Mouse (Mus musculus) heart, postnatal 10 days (tissue): Measurements from ENCODE around the gene Anks1b. TPM values are rescaled to one million over a fixed set of nuclear protein-coding genes. Genes with fewer than 3 reads are reported as not detected.
A peak's percentile ranks its signal among the peaks of the same experiment; 100 is the strongest.

ENCODE experiments used
- DNase-seq, 2 experiments: peaks; one replicate each; pipeline ENCODE4 v3.0.0; 2021
- intact Hi-C: fragments of 180-260 bp; cut with DNase I; formaldehyde crosslinking; loops from one replicate; pipeline ENCODE4 v1.15.1; 2025
- total RNA-seq, 2 experiments: library from RNA; stranded (reverse); gene quantifications; 2 replicates each; pipeline ENCODE4 v1.2.3; 2021

Gene Anks1b
- total RNA-seq, 2 experiments from 2014 or later: 0.19 to 0.25 TPM

DNA sequence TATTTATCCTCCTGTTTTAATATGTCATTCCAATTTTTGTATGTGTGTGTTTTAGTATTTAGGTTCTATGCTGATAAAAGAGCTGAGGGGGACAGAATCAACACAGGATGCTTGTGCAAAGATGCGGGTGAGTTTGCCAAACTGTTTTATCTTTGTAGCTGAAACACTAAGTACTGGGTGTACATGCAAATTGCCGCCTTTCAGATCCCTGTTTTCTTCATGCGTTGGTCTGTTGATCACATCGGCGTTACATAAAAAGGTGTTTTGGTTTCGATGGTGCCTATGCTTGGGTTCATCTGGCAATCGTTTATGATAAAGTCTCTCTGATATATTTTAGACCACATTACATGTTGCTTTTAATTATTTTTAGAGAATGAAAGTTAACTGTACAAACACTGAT, 1050.2 kb downstream of the Anks1b start:
- intact Hi-C loops: no loop called here

DNA sequence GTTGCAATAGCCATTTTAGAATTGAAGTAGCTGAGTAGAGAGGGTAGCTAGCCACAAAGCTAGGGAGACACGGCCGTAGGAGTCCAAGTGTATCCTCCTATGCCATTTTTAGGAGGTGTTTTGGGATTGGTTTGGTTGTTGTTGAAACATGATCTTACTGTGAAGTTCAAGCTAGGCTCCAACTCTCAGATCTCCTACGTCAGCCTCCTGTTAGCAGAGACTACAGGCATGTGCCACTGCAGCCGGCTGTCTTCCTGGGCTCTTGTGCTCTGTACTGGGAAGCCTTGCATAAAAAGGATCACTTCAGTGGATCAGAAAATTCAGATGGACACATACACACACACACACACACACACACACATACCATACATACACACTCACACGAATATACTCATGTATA, 1059.8 kb downstream of the Anks1b start:
- intact Hi-C loops: no loop called here
- DNase-seq: no peak

More for the DNA sequence above, 1050.2 kb downstream of the Anks1b start:
- DNase-seq: no peak

DNA sequence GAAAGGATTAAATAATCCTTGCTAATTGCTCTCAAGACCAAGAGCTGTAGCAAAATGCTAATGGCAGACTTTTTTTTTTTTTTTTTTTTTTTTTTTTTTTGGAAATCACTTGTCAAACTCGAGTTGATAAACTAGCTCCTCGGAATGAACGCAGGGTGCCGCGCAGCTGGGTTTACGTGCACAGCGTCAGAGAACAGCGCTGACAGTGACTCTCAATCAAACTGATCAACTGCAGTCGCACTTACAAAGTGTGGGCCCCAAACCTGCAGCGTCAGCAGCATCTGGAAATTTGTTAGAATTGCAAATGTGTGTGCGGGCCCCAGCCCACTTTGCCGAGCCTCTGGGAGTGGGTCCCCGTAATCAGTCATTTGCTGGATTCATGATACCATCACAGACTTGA, 1061.4 kb downstream of the Anks1b start:
- intact Hi-C loops: no loop called here

DNA sequence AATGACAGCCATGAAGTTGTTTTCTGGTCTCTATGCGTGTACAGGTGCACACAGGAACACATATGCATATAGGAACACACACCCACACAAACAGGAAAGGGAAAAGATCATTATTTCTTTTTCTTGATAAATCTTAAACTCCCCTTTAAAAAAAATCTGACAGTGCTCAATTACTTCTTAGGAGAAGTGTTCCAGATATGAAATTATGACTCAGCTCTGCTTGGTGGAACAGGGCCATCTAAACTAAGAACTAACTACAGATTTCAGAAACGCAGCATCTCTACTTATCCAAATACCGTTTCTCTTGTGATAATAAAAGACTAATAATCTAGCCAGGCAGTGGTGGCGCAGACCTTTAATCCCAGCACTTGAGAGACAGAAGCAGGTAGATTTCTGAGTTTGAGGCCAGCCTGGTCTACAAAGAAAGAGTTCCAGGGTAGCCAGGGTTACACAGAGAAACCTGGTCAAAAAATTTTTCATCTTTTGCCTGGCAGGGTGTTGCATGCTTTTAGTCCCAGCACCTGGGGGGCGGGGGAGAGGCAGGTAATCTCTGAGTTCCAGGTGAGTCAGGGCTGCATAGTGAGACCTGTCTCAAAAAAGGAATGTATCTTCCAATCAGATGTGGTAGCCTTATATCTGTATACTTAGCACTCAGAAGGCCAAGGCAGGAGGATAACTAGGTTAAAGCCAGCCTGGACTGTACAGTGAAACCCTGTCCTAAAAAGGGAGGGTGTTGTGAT, 1064.6 kb downstream of the Anks1b start:
- intact Hi-C loops: no loop called here
- no peak for DNase-seq

More for the DNA sequence above, 1061.4 kb downstream of the Anks1b start:
- DNase-seq: no peak

DNA sequence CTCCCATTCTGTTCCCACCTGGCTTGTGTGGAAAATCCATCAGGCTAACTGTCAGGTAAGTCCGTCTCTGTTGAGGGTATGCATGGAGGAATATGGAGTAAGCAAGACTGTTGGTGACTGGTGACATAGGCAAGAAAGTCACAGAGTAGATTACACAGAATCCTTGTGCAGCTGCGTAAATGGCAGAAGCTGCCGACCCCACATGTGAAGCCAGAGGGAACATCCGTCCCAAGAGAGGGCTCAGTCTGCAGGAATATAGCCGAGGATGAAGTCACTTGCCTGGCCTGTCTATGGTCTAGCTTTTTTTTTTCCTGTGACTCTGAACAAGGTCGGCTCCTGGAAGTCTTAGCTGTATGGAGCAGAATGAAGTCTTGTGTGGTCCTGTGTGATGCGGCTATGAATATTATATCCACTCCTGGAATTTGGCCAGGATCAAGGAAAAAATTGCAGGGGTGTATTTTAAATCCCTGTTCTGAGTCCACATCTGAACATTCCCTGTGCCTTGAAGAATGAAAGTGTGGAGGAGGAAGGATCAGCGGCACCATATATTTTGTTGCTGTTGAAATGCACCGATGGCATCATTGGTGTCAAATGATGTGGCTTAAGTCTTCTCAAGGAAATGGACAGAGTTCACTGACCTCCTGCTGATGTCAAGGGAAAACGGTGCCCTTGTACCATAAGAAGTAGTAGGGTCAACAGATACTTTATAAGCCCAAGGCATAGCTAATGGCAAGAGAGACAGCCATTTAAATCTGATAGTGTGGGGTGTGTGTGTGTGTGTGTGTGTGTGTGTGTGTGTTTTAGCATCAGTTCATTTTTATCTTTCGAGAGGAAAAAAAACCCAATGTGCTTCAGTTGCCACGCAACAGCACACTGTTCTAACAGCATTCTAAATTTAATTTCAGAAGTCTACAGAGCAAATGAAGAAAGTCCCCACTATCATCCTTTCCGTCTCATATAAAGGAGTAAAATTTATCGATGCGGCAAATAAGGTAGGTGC, 1067.5 kb downstream of the Anks1b start:
- intact Hi-C loops: no loop called here
- peak; percentile 61 to 71 for DNase-seq

DNA sequence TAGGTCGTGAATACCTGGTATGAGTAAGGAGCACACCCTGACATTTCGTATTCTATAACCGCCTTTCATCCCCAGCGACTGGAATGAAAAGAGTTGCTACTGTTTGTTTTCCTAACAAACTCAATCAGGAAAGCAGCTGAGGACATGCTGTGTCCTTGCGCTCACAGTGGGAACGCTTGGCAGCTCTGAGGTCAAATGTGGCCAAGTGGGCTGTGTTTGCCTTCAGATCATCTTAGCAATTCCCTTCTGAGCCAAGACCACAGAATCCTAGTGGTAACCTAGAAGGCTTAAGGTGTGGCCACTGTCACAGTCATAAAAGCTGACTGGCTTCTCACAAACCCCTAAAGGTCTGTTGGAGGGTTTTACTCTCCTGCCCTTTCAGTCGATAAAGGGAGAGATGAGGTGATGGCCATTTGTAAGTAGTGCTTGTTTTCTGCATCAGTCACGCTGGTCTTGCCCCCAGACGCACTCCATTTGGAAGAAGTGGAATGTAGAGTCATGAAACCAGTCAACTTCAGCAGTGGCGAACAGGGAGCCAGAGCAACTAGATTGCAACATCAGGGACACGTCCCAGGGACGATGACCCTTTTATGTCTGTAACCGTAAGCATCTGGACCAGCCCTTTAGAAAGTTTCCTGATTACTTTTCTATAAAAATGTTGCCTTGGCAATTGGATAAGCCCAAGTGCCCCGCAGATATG, 1068.8 kb downstream of the Anks1b start:
- DNase-seq: peak; percentile 49 to 56
- intact Hi-C loops: no loop called here

DNA sequence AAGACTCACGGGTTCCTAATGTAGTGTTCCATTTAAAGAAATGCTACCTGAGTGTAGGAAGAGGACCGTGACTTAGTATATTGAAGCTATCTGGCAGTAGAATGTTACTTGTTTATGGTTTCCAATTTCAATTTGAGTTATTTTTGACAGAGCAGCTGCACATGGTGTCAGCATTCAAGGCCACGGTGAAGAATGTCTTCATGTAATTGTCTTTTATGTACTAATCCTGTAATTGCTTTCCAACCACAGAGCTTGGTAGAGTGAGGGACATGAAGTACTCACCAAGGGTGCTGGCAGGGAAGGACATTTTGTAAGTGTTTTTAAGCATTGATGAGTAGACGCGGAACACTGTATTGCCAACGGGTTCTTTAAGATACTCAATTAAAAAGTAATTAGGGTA, 1073.7 kb downstream of the Anks1b start:
- DNase-seq: no peak
- intact Hi-C loops: no loop called here

DNA sequence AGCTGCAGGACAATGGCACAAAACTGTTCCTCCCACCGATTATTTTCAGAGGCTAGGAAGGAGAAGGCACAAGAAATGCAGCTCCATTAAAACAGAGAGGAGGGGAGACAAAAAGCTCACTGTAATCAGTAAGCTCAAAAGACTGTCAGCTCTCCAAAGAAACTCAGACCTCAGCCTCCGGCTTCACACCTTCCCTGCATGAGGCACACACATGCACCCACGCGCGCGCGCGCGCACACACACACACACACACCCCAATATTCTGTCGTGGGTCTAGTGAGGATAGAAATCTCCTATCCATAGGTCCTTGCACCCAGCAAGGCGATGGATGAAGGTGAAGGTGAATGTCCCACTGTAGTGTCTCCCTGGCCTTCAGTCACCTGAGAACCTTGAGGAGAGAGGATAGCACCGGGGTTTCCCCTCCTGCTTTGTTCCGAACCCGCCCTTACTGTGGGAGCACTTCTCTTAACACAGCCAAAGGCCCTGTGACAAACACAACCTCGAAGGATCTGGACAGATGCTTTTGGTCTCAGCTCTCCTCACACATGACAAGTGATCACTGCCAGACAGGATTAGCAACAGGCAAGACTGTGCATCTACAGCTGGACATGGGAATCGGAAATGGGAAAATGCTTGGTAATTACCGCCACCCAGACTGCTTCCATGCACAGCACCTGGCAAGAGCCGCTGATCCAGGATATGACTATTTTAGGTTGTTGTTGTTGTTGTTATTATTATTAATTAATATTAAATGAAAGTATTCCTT, 1074.5 kb downstream of the Anks1b start:
- intact Hi-C loops: no loop called here
- DNase-seq: no peak

DNA sequence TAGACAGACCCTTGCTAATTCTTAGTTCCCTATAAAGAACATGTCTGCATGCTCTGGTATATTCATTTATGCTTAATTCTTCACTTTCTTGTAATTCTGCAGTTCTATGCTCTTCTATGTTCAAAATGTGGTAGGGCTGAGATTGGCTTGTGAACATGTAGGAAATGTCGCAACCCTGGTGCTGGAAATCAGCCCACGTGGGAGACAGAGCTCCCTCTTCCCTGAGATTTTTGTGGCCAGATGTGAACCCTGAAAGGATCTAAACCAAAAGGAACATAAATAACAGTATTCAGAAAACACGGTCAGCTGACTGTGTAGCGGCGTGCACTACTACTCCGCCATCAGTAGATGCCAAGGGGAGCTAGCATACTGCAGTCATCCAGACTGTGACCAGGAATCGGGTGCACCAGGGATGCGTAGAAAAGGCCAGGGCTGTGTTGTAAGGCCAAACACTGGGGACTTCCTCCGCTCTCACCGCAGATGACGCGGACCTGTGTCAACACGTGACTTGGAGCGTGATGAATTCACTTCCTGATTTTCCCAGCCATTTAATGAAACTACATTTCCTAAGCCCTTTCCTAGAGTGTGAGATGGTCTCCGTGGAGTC, 1079.9 kb downstream of the Anks1b start:
- intact Hi-C loops: no loop called here
- no peak for DNase-seq

DNA sequence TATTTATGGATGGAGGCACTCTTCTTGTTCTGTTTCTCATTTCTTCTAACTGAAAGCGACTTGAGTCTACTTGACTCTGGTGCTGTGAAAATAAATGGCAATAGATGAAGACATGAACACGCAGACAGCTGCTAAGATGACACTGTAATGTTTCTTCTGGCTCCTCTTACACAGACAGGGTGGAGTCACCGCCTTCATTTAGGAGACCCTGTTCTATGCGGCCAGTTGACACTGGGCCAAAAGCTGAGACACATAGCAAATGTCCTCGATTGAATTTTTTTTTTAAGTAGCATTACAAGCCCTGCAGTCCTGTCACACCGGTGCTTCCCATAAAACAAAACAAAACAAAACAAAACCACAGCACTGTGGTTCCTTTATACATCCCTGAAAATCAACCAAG, 1080.5 kb downstream of the Anks1b start:
- peak; percentile 45 to 49 for DNase-seq
- intact Hi-C loops: no loop called here

DNA sequence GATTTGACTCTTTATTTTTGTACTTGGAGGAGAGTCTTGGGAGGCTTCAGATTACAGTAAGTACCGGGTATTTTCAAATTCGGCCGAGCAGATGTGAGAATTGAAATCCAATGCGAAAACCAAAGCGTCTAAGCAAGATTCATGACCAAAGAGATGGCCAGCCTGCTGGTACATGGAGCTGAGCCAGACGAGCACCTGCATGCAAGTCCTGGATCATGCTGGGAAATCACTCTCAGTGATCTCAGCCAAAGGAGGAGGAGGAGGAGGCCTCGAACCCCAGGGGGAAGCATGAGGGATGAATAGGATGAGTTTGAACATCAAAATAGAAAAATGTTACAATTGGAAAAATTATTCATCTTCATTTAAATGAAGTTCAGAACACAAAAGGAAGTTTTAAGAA, 1087.1 kb downstream of the Anks1b start:
- intact Hi-C loops: no loop called here
- DNase-seq: no peak

DNA sequence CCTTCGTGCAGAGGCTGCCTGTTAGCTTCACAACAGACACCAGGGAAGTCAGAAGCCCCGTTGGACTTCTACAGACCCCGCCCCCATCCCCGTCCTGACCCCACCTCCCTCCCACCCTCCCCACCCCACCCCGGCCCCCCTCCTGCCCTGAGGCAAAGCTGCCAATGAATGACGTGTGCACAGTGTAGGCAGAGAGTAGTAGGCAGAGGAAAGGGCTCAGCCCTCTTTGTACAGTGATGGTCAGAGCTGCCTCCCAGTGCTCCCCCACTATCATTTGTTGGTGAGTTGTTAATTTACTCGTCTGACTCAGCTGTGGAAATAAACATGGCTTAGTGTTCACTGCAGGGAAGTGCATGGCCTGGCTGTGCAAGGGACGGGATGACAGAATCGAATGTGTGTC, 1091.2 kb downstream of the Anks1b start:
- intact Hi-C loops: no loop called here
- DNase-seq: no peak

DNA sequence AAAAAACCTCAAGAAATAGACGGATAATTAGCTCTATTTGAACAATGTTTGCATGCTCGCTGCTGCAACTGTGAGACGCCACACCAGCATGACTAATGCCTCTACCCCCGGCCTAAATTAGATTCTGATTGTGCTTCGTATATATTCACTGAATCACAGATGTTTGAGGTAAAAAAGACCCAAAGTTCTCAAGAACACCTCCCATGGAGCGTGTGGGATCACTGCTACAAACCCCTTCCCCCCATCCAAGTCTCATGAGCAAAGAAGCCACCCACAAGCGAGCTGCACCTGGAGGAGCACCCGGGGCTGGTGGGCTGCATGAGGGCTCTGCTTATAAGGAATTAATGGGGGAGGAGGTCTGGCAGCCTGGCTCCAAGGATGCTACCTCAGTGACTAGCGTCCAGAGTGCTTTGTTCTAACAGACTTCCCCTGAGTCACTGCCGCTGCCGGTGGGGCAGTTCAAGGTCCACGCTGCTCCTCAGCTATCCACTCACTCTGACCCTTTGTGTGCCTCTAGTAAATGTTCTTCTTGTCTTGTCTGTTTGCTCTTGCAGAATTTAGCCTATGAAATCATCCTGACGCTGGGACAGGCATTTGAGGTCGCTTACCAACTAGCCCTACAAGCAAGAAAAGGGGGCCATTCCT, 1092.5 kb downstream of the Anks1b start:
- intact Hi-C loops: no loop called here
- DNase-seq: no peak

DNA sequence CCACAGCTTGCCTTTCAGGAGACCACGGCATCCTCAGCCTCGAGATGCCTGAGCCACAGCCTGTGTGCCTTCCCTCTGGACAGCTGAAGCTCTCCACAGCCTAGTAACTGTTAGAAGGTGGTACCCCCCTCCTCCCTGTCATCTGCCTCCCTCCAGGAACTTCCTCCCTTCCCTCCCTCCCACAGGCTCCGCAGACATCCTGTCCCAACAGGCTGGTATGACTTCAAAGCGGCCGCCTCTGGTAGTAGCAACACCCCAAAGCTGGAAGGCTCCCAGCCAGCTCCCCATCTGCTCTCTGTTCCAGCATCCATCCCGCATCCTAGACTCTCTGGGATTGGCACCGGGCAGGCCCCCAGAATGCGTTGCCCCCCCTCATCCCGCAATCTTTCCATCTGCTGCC, 1093.5 kb downstream of the Anks1b start:
- no peak for DNase-seq
- intact Hi-C loops: no loop called here

DNA sequence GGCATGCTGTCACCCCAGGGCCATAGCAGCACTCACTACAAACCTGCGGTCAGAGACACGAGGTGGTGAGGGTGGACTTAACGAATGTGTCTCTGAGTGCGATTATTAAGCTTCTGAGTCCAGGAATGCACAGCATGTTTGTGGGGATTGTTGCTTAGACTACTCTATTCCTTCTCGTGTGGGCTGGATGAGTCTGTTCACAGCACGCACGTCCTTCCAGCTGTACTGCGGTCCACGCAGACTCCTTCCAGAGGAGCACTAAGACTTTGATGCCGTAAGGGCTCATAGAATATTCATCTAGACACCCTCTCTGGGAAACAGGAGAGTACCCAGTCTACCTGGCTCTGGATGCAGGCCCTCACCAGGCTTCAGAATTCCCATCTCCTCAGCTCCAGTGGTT, 1094.9 kb downstream of the Anks1b start:
- DNase-seq: no peak
- intact Hi-C loops: no loop called here

DNA sequence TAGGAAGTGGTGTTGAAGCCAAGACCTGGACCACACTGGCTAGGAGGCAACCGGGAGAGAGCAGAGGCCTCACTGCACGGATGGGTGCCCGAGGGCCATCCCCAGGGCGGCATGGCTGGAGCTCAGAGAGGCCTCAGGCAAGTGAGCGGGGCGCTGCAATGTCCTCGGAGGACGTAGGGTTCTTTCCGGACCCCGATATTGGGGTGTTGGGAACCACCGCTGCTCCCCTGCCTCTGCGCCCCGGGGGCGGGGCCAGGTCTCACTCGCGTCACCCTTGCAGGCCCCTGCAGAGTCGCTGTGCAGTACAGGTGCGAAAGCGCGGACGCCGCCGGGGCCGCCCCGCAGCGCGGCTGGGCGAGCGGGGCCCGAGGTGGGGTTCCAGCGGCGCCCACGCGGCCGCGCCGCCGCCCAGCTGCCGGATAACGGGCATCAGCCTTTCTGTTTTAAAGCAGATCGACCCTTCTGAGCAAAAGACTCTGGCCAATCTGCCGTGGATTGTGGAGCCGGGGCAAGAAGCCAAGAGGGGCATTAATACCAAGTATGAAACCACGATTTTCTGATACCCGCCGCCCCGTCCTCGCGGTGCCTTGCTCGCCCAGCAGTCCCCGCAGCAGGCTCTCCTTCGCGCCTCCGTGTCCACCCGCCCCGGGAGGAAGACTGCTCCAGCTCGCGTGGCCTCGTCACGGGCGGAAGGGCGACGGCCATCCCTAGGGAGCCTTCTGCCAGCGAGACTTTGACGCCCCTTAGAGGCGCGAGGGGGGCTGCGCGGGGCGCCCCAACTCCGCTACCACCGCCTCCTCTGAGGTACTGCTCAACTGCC, 1096.3 kb downstream of the Anks1b start:
- intact Hi-C loops: no loop called here
- DNase-seq: peak; percentile 47 to 57

DNA sequence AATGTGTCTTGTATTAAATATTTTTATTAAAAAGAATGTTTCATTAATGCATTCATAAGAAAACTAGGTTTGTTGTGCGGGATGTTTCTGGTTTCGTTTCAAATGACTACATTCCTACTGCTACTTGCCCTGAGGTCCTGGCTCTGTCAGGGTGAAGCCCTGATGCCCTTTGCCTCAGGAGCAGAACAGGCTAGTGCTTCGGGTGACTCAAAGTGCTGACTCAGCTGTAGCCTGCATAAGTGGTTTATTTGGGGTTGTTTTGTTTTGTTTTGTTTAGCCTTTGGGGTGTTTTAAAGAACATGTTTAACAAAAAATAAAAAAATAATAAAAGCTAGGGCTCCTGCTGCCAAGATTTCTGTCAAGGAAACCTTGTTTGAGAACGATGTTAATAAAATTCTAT, 1097.3 kb downstream of the Anks1b start:
- intact Hi-C loops: no loop called here
- DNase-seq: no peak

DNA sequence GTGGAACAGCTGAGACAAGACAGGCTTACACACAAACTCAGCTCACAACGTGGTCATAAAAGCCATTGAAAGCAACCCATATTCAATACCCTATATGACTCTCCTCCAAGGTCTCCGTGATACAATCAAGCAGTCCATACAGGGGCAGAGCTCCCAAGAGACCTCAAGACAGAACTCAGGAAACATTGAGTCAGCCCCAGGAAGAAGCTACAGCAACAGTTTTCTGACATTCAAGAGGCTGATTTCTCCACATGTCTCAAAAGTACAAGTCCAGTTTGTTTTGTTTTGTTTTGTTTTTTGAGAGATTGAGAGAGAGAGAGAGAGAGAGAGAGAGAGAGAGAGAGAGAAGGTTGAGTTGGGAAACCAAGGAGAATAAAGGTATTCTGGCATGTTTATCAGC, 1100.8 kb downstream of the Anks1b start:
- DNase-seq: no peak
- intact Hi-C loops: no loop called here

DNA sequence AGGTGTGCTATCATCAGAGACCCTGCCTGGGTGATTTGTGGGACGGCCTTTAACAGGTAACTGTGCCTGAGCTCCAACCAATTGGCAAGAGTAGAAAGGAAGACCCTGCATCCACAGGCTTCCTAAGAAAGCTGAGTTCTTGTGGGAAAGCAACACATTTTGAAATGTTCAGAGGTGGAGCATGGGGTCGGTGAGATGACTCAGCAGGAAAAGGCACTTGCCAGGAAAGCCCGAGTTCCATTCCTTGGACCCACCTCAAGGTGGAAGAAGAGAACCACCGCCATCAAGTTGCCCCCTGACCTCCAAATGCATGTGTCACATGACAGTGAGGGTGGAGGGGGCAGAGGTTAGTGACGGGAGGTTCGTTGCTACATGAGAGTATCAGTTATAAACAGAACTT, 1101.2 kb downstream of the Anks1b start:
- intact Hi-C loops: no loop called here
- DNase-seq: no peak
